Mouse (Mus musculus) heart, postnatal 0 days (tissue): ENCODE data around the gene Nat8f6.
"Not testable (repeated sequence)": the region's sequence is repeated elsewhere in the genome, so short reads cannot be mapped to it uniquely, and the experiment has no call there.

Experiments used
- CTCF ChIP-seq: IDR thresholded peaks from 2 replicates; pipeline ENCODE4 v1.5.1; 2016; ENCODE audit warnings: antibody characterized with exemption, control low read depth, low read depth
- EP300 ChIP-seq: IDR thresholded peaks from 2 replicates; pipeline ENCODE4 v1.6.1; 2016; ENCODE audit warnings: antibody characterized with exemption, low read depth

GRCm38 (mm10) chr6:85866995-85867394 is 46.2 kb upstream of the Nat8f6 start:
- not testable (repeated sequence) for TF ChIP-seq CTCF, EP300
